Mouse (Mus musculus): Measurements from ENCODE around the gene Hlx. TPM values are rescaled to one million over a fixed set of nuclear protein-coding genes. Genes with fewer than 3 reads are reported as not detected.

Hlx gene
- polyA plus RNA-seq, 1 experiment from 2014 or later: 10.5 TPM

- Histone ChIP-seq H3K4me1 (ENCODE audit: control insufficient read depth, insufficient read depth, low read length) (no peaks in the 10 kb centered on the region), H3K9me3 (ENCODE audit: control insufficient read depth, low read length) (no peaks in the 10 kb centered on the region), H3K9ac (ENCODE audit: low read length) (no peak overlapping the region), H3K27me3 (ENCODE audit: control insufficient read depth, insufficient read depth, low read length) (peaks cover 46% of the 10 kb centered on the region), H3K4me3 (ENCODE audit: low read depth, low read length) (no peak overlapping the region), H3K36me3 (ENCODE audit: control insufficient read depth, insufficient read depth, low read length) (no peaks in the 10 kb centered on the region), H3K4me2 (ENCODE audit: low read depth, severe bottlenecking) (no peak overlapping the region), H3K27ac (replicated peaks; ENCODE audit: low read depth, low read length) (no peak overlapping the region)
- DNase-seq (ENCODE audit: low spot score): no peak
- WGBS: 55% methylated on average over 5 of the region's 5 CpGs
- no peak for ATAC-seq (ENCODE audit: insufficient number of reproducible peaks, low FRiP score, low TSS enrichment, low read depth)
Measured at GRCm38 (mm10) chr1:184713716-184714115, 18.7 kb downstream of the Hlx start.

DNA sequence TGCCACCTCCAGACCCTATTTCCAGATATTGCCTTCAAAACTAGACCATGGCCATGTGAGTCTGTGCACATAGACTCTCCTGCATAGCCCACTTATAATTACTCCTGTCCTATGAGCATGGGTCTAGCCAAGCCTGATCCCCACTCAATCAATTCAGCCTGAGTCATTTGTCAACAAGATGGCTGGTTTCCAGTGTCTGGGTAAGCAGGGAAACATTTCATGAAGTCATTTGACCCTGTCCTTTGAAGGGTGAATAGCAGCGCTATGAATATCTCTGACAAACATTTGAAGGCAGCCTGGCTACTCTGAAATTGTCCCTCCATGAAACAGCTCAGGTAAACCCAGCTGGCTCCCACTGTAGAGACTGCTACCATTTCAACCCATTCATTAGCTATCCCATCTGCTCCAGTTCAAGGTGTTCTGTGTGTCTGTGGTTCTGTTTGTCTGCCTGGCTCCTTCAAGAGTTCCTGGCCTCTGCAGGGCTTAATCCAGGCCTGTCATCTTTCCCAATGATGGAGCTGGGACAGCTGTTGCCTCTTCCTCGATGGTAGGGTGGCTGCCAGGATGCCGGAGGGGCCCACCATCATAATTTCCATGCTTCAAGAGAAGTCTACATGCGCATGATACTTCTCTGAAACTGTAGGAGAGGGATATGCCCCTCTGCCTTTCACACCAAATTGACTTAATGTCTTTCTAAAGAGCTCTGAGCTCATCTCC is 24.7 kb downstream of the Hlx start:
- Histone ChIP-seq H3K27ac (replicated peaks; ENCODE audit: low read depth, low read length) (no peak overlapping the region), H3K4me2 (ENCODE audit: low read depth, severe bottlenecking) (no peak overlapping the region), H3K9ac (ENCODE audit: low read length) (no peak overlapping the region), H3K36me3 (ENCODE audit: control insufficient read depth, insufficient read depth, low read length) (no peaks in the 10 kb centered on the region), H3K4me3 (ENCODE audit: low read depth, low read length) (no peak overlapping the region), H3K9me3 (ENCODE audit: control insufficient read depth, low read length) (no peaks in the 10 kb centered on the region), H3K27me3 (ENCODE audit: control insufficient read depth, insufficient read depth, low read length) (peaks cover 2% of the 10 kb centered on the region; the same call in 1 of the 2 replicates), H3K4me1 (ENCODE audit: control insufficient read depth, insufficient read depth, low read length) (no peaks in the 10 kb centered on the region)
- no peak for DNase-seq (ENCODE audit: low spot score)
- ATAC-seq (ENCODE audit: insufficient number of reproducible peaks, low FRiP score, low TSS enrichment, low read depth): no peak
- WGBS: 60% methylated on average over 4 of the region's 4 CpGs

- no peak overlapping the region for H3K27ac ChIP-seq (replicated peaks; ENCODE audit: low read depth, low read length)
- no peak overlapping the region for H3K9ac ChIP-seq (ENCODE audit: low read length)
- WGBS: 44% methylated on average over 3 of the region's 3 CpGs
- ATAC-seq (ENCODE audit: insufficient number of reproducible peaks, low FRiP score, low TSS enrichment, low read depth): no peak
- H3K4me1 ChIP-seq (ENCODE audit: control insufficient read depth, insufficient read depth, low read length): no peaks in the 10 kb centered on the region
- DNase-seq (ENCODE audit: low spot score): no peak
- peaks cover 2% of the 10 kb centered on the region; the same call in 1 of the 2 replicates for H3K27me3 ChIP-seq (ENCODE audit: control insufficient read depth, insufficient read depth, low read length)
- no peak overlapping the region for H3K4me3 ChIP-seq (ENCODE audit: low read depth, low read length)
- no peaks in the 10 kb centered on the region for H3K36me3 ChIP-seq (ENCODE audit: control insufficient read depth, insufficient read depth, low read length)
- no peak overlapping the region for H3K4me2 ChIP-seq (ENCODE audit: low read depth, severe bottlenecking)
- no peaks in the 10 kb centered on the region for H3K9me3 ChIP-seq (ENCODE audit: control insufficient read depth, low read length)
Measured at GRCm38 (mm10) chr1:184704901-184705300, 27.5 kb downstream of the Hlx start.

- ATAC-seq (ENCODE audit: insufficient number of reproducible peaks, low FRiP score, low TSS enrichment, low read depth): no peak
- H3K9me3 ChIP-seq (ENCODE audit: control insufficient read depth, low read length): no peaks in the 10 kb centered on the region
- H3K4me2 ChIP-seq (ENCODE audit: low read depth, severe bottlenecking): no peak overlapping the region
- no peaks in the 10 kb centered on the region for H3K36me3 ChIP-seq (ENCODE audit: control insufficient read depth, insufficient read depth, low read length)
- DNase-seq (ENCODE audit: low spot score): no peak
- H3K27me3 ChIP-seq (ENCODE audit: control insufficient read depth, insufficient read depth, low read length): no peaks in the 10 kb centered on the region
- H3K4me3 ChIP-seq (ENCODE audit: low read depth, low read length): no peak overlapping the region
- WGBS: 94% methylated on average over 1 of the region's 1 CpGs
- H3K27ac ChIP-seq (replicated peaks; ENCODE audit: low read depth, low read length): no peak overlapping the region
- no peak overlapping the region for H3K9ac ChIP-seq (ENCODE audit: low read length)
- H3K4me1 ChIP-seq (ENCODE audit: control insufficient read depth, insufficient read depth, low read length): no peaks in the 10 kb centered on the region
Measured at GRCm38 (mm10) chr1:184699295-184699694, 33.1 kb downstream of the Hlx start.

GRCm38 (mm10) chr1:184695451-184695850 is 37.0 kb downstream of the Hlx start:
- Histone ChIP-seq H3K9me3 (ENCODE audit: control insufficient read depth, low read length) (no peaks in the 10 kb centered on the region), H3K4me1 (ENCODE audit: control insufficient read depth, insufficient read depth, low read length) (no peaks in the 10 kb centered on the region), H3K4me3 (ENCODE audit: low read depth, low read length) (no peak overlapping the region), H3K9ac (ENCODE audit: low read length) (no peak overlapping the region), H3K27me3 (ENCODE audit: control insufficient read depth, insufficient read depth, low read length) (no peaks in the 10 kb centered on the region), H3K4me2 (ENCODE audit: low read depth, severe bottlenecking) (no peak overlapping the region), H3K27ac (replicated peaks; ENCODE audit: low read depth, low read length) (no peak overlapping the region), H3K36me3 (ENCODE audit: control insufficient read depth, insufficient read depth, low read length) (no peaks in the 10 kb centered on the region)
- no peak for ATAC-seq (ENCODE audit: insufficient number of reproducible peaks, low FRiP score, low TSS enrichment, low read depth)
- WGBS: 80% methylated on average over 2 of the region's 2 CpGs
- no peak for DNase-seq (ENCODE audit: low spot score)

GRCm38 (mm10) chr1:184692204-184692904 is 40.1 kb downstream of the Hlx start:
- no peaks in the 10 kb centered on the region for H3K36me3 ChIP-seq (ENCODE audit: control insufficient read depth, insufficient read depth, low read length)
- H3K4me1 ChIP-seq (ENCODE audit: control insufficient read depth, insufficient read depth, low read length): no peaks in the 10 kb centered on the region
- WGBS: 65% methylated on average over 10 of the region's 10 CpGs
- H3K9ac ChIP-seq (ENCODE audit: low read length): no peak overlapping the region
- no peak overlapping the region for H3K4me3 ChIP-seq (ENCODE audit: low read depth, low read length)
- H3K4me2 ChIP-seq (ENCODE audit: low read depth, severe bottlenecking): no peak overlapping the region
- no peak overlapping the region for H3K27ac ChIP-seq (replicated peaks; ENCODE audit: low read depth, low read length)
- no peak for DNase-seq (ENCODE audit: low spot score)
- ATAC-seq (ENCODE audit: insufficient number of reproducible peaks, low FRiP score, low TSS enrichment, low read depth): no peak
- no peaks in the 10 kb centered on the region for H3K9me3 ChIP-seq (ENCODE audit: control insufficient read depth, low read length)
- peaks cover 11% of the 10 kb centered on the region; the same call in 1 of the 2 replicates for H3K27me3 ChIP-seq (ENCODE audit: control insufficient read depth, insufficient read depth, low read length)

GRCm38 (mm10) chr1:184691240-184691639 is 41.2 kb downstream of the Hlx start:
- ATAC-seq (ENCODE audit: insufficient number of reproducible peaks, low FRiP score, low TSS enrichment, low read depth) (no peak), DNase-seq (ENCODE audit: low spot score) (no peak)
- Histone ChIP-seq H3K4me1 (ENCODE audit: control insufficient read depth, insufficient read depth, low read length) (no peaks in the 10 kb centered on the region), H3K27me3 (ENCODE audit: control insufficient read depth, insufficient read depth, low read length) (peaks cover 11% of the 10 kb centered on the region; the same call in 1 of the 2 replicates), H3K4me2 (ENCODE audit: low read depth, severe bottlenecking) (no peak overlapping the region), H3K9me3 (ENCODE audit: control insufficient read depth, low read length) (no peaks in the 10 kb centered on the region), H3K36me3 (ENCODE audit: control insufficient read depth, insufficient read depth, low read length) (no peaks in the 10 kb centered on the region), H3K27ac (replicated peaks; ENCODE audit: low read depth, low read length) (no peak overlapping the region), H3K9ac (ENCODE audit: low read length) (no peak overlapping the region), H3K4me3 (ENCODE audit: low read depth, low read length) (no peak overlapping the region)
- WGBS: 77% methylated on average over 8 of the region's 8 CpGs

GRCm38 (mm10) chr1:184688026-184688425 is 44.4 kb downstream of the Hlx start:
- WGBS: 43% methylated on average over 7 of the region's 7 CpGs
- ATAC-seq (ENCODE audit: insufficient number of reproducible peaks, low FRiP score, low TSS enrichment, low read depth): no peak
- Histone ChIP-seq H3K9me3 (ENCODE audit: control insufficient read depth, low read length) (no peaks in the 10 kb centered on the region), H3K4me1 (ENCODE audit: control insufficient read depth, insufficient read depth, low read length) (no peaks in the 10 kb centered on the region), H3K27me3 (ENCODE audit: control insufficient read depth, insufficient read depth, low read length) (peaks cover 11% of the 10 kb centered on the region; the same call in 1 of the 2 replicates), H3K9ac (ENCODE audit: low read length) (no peak overlapping the region), H3K27ac (replicated peaks; ENCODE audit: low read depth, low read length) (no peak overlapping the region), H3K4me2 (ENCODE audit: low read depth, severe bottlenecking) (no peak overlapping the region), H3K4me3 (ENCODE audit: low read depth, low read length) (no peak overlapping the region), H3K36me3 (ENCODE audit: control insufficient read depth, insufficient read depth, low read length) (no peaks in the 10 kb centered on the region)
- no peak for DNase-seq (ENCODE audit: low spot score)

Data from limb, embryonic 11.5 days (tissue).